Mouse (Mus musculus): Measurements from ENCODE around the gene Ankle1. TPM values are rescaled to one million over a fixed set of nuclear protein-coding genes. Genes with fewer than 3 reads are reported as not detected.

The Ankle1 gene
- polyA plus RNA-seq, 1 experiment, result 13.8 TPM

DNA sequence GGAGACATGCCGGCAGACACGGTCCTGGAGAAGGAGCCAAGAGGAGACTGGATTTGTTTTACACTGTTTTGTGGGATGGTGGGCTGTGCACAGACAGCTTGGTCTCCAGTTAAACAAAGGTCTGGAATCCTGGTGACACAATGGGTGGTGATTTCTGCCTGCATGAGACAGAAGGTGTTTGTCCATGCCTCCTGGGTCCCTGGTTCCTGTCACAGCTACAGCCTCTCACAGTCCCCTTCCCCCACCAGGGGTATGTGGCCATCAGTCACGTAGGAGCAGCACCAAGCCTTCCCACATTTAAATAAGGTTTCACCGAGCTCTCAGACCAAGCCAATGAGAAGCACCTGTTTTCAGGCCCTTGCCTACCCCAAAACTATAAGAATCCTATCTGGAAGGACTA, 45.5 kb downstream of the Ankle1 start:
- 60% methylated on average over 4 of the region's 4 CpGs for WGBS
- Histone ChIP-seq H3K27me3 (ENCODE audit: control insufficient read depth, insufficient read depth, low read length) (no peaks in the 10 kb centered on the region), H3K27ac (ENCODE audit: insufficient read depth, low read depth, low read length) (no peak overlapping the region), H3K4me1 (ENCODE audit: control insufficient read depth, insufficient read depth, insufficient read length, low read length) (no peaks in the 10 kb centered on the region), H3K36me3 (ENCODE audit: control insufficient read depth, insufficient read depth, low read length) (no peaks in the 10 kb centered on the region), H3K4me3 (ENCODE audit: low read depth, low read length) (no peak overlapping the region)
- TF ChIP-seq POLR2A (IDR thresholded peaks at IDR 0.05; ENCODE audit: low read depth, low read length) (no peak), CTCF (IDR thresholded peaks at IDR 0.05; ENCODE audit: extremely low read depth, insufficient read length, insufficient replicate concordance, low read depth, low read length) (no peak)

- Histone ChIP-seq H3K4me3 (ENCODE audit: low read depth, low read length) (no peak overlapping the region), H3K4me1 (ENCODE audit: control insufficient read depth, insufficient read depth, insufficient read length, low read length) (peaks cover 2% of the 10 kb centered on the region; the same call in 1 of the 2 replicates), H3K27ac (ENCODE audit: insufficient read depth, low read depth, low read length) (no peak overlapping the region), H3K36me3 (ENCODE audit: control insufficient read depth, insufficient read depth, low read length) (no peaks in the 10 kb centered on the region), H3K27me3 (ENCODE audit: control insufficient read depth, insufficient read depth, low read length) (no peaks in the 10 kb centered on the region)
- 42% methylated on average over 11 of the region's 11 CpGs for WGBS
- TF ChIP-seq CTCF (IDR thresholded peaks at IDR 0.05; ENCODE audit: extremely low read depth, insufficient read length, insufficient replicate concordance, low read depth, low read length) (no peak), POLR2A (IDR thresholded peaks at IDR 0.05; ENCODE audit: low read depth, low read length) (no peak)
Observed at GRCm38 (mm10) chr8:71451777-71452176, 46.0 kb downstream of the Ankle1 start.

- no peaks in the 10 kb centered on the region for H3K36me3 ChIP-seq (ENCODE audit: control insufficient read depth, insufficient read depth, low read length)
- no peaks in the 10 kb centered on the region for H3K27me3 ChIP-seq (ENCODE audit: control insufficient read depth, insufficient read depth, low read length)
- H3K4me1 ChIP-seq (ENCODE audit: control insufficient read depth, insufficient read depth, insufficient read length, low read length), result peaks cover 6% of the 10 kb centered on the region; the same call in 1 of the 2 replicates
- WGBS, result 78% methylated on average over 2 of the region's 2 CpGs
- TF ChIP-seq POLR2A (IDR thresholded peaks at IDR 0.05; ENCODE audit: low read depth, low read length), result no peak
- no peak for TF ChIP-seq CTCF (IDR thresholded peaks at IDR 0.05; ENCODE audit: extremely low read depth, insufficient read length, insufficient replicate concordance, low read depth, low read length)
- no peak overlapping the region for H3K4me3 ChIP-seq (ENCODE audit: low read depth, low read length)
- no peak overlapping the region for H3K27ac ChIP-seq (ENCODE audit: insufficient read depth, low read depth, low read length)
Observed at GRCm38 (mm10) chr8:71452669-71453068, 46.9 kb downstream of the Ankle1 start.

DNA sequence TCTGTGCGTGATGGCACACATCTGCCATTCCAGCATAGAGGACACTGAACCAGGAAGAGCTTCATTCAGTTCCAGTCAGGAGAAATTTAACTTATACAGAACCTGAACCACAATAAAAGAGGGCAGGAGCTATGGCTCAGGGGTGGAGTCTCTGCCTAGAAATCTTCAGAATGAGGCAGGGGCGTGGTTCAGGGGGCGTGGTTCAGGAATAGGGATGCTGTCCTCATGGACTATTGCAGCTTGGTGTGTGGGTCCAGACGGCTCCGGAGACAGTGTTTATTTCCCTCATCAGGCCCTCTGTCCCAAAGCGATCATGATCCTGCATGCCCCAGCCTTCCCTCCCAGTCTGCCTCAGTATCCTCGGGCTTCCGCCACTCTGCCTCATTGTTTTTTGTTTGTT, 48.9 kb downstream of the Ankle1 start:
- Histone ChIP-seq H3K27me3 (ENCODE audit: control insufficient read depth, insufficient read depth, low read length) (no peaks in the 10 kb centered on the region), H3K4me3 (ENCODE audit: low read depth, low read length) (no peak overlapping the region), H3K4me1 (ENCODE audit: control insufficient read depth, insufficient read depth, insufficient read length, low read length) (peaks cover 6% of the 10 kb centered on the region; the same call in 1 of the 2 replicates), H3K27ac (ENCODE audit: insufficient read depth, low read depth, low read length) (no peak overlapping the region), H3K36me3 (ENCODE audit: control insufficient read depth, insufficient read depth, low read length) (no peaks in the 10 kb centered on the region)
- TF ChIP-seq POLR2A (IDR thresholded peaks at IDR 0.05; ENCODE audit: low read depth, low read length) (no peak), CTCF (IDR thresholded peaks at IDR 0.05; ENCODE audit: extremely low read depth, insufficient read length, insufficient replicate concordance, low read depth, low read length) (no peak)
- 64% methylated on average over 8 of the region's 8 CpGs for WGBS

GRCm38 (mm10) chr8:71456906-71457305, 51.1 kb downstream of the Ankle1 start:
- TF ChIP-seq CTCF (IDR thresholded peaks at IDR 0.05; ENCODE audit: extremely low read depth, insufficient read length, insufficient replicate concordance, low read depth, low read length) (no peak), POLR2A (IDR thresholded peaks at IDR 0.05; ENCODE audit: low read depth, low read length) (no peak)
- H3K4me1 ChIP-seq (ENCODE audit: control insufficient read depth, insufficient read depth, insufficient read length, low read length), result peaks cover 6% of the 10 kb centered on the region; the same call in 1 of the 2 replicates
- WGBS, result 44% methylated on average over 22 of the region's 22 CpGs

GRCm38 (mm10) chr8:71457659-71458270, 52.0 kb downstream of the Ankle1 start:
- Histone ChIP-seq H3K27ac (ENCODE audit: insufficient read depth, low read depth, low read length) (no peak overlapping the region), H3K4me3 (ENCODE audit: low read depth, low read length) (no peak overlapping the region), H3K27me3 (ENCODE audit: control insufficient read depth, insufficient read depth, low read length) (no peaks in the 10 kb centered on the region), H3K4me1 (ENCODE audit: control insufficient read depth, insufficient read depth, insufficient read length, low read length) (peaks cover 6% of the 10 kb centered on the region; the same call in 1 of the 2 replicates), H3K36me3 (ENCODE audit: control insufficient read depth, insufficient read depth, low read length) (no peaks in the 10 kb centered on the region)
- TF ChIP-seq CTCF (IDR thresholded peaks at IDR 0.05; ENCODE audit: extremely low read depth, insufficient read length, insufficient replicate concordance, low read depth, low read length) (no peak), POLR2A (IDR thresholded peaks at IDR 0.05; ENCODE audit: low read depth, low read length) (no peak)
- WGBS, result 85% methylated on average over 20 of the region's 20 CpGs

More at GRCm38 (mm10) chr8:71456906-71457305, 51.1 kb downstream of the Ankle1 start:
- Histone ChIP-seq H3K27ac (ENCODE audit: insufficient read depth, low read depth, low read length) (no peak overlapping the region), H3K4me3 (ENCODE audit: low read depth, low read length) (no peak overlapping the region), H3K27me3 (ENCODE audit: control insufficient read depth, insufficient read depth, low read length) (no peaks in the 10 kb centered on the region), H3K36me3 (ENCODE audit: control insufficient read depth, insufficient read depth, low read length) (no peaks in the 10 kb centered on the region)

Other genes starting within 250 kb of the Ankle1 start
- gene Myo9b, start 133.3 kb upstream of the Ankle1 start, polyA plus RNA-seq (2012; rRNA removed), result 19.9 and 28.1 TPM in 2 replicates
- 2.8 and 4.8 TPM in 2 replicates for gene Haus8, start 133.1 kb upstream of the Ankle1 start, polyA plus RNA-seq (2012; rRNA removed)
- gene Use1, start 39.2 kb upstream of the Ankle1 start, polyA plus RNA-seq (2012; rRNA removed), result 63.7 and 101 TPM in 2 replicates
- 19.7 and 70.3 TPM in 2 replicates for gene Ocel1, start 34.7 kb upstream of the Ankle1 start, polyA plus RNA-seq (2012; rRNA removed)
- 233 and 448 TPM in 2 replicates for gene Nr2f6, start 24.1 kb upstream of the Ankle1 start, polyA plus RNA-seq (2012; rRNA removed)
- gene Ushbp1, start 10.2 kb upstream of the Ankle1 start, polyA plus RNA-seq (2012; rRNA removed), result 5.8 and 7.8 TPM in 2 replicates
- gene Babam1, start 9.1 kb upstream of the Ankle1 start, polyA plus RNA-seq (2012; rRNA removed), result 64.5 and 119 TPM in 2 replicates
- gene Abhd8, start 57.6 kb downstream of the Ankle1 start, polyA plus RNA-seq (2012; rRNA removed), result 17.4 and 26.5 TPM in 2 replicates
- 170 and 172 TPM in 2 replicates for gene Mrpl34, start 58.9 kb downstream of the Ankle1 start, polyA plus RNA-seq (2012; rRNA removed)
- gene Dda1, start 63.2 kb downstream of the Ankle1 start, polyA plus RNA-seq (2012; rRNA removed), result 46.3 and 85.3 TPM in 2 replicates
- gene Ano8, start 80.0 kb downstream of the Ankle1 start, polyA plus RNA-seq (2012; rRNA removed), result 9.0 and 19.8 TPM in 2 replicates
- gene Gtpbp3, start 82.1 kb downstream of the Ankle1 start, polyA plus RNA-seq (2012; rRNA removed), result 18.6 and 25.8 TPM in 2 replicates
- gene Plvap, start 105.7 kb downstream of the Ankle1 start, polyA plus RNA-seq (2012; rRNA removed), result 182 and 329 TPM in 2 replicates
- not detected in 2 replicates for gene Ccdc194, start 119.7 kb downstream of the Ankle1 start, polyA plus RNA-seq (2012; rRNA removed)
- 126 and 242 TPM in 2 replicates for gene Bst2, start 131.4 kb downstream of the Ankle1 start, polyA plus RNA-seq (2012; rRNA removed)
- 180 and 251 TPM in 2 replicates for gene Mvb12a, start 136.9 kb downstream of the Ankle1 start, polyA plus RNA-seq (2012; rRNA removed)
- 0.62 and 3.3 TPM in 2 replicates for gene Tmem221, start 152.9 kb downstream of the Ankle1 start, polyA plus RNA-seq (2012; rRNA removed)
- not detected in 2 replicates for gene Nxnl1, start 160.6 kb downstream of the Ankle1 start, polyA plus RNA-seq (2012; rRNA removed)
- 28.6 and 29.6 TPM in 2 replicates for gene Slc27a1, start 162.9 kb downstream of the Ankle1 start, polyA plus RNA-seq (2012; rRNA removed)
- 174 and 266 TPM in 2 replicates for gene Pgls, start 186.2 kb downstream of the Ankle1 start, polyA plus RNA-seq (2012; rRNA removed)
- 1.7 and 4.5 TPM in 2 replicates for gene Fam129c, start 191.6 kb downstream of the Ankle1 start, polyA plus RNA-seq (2012; rRNA removed)
- gene Colgalt1, start 205.0 kb downstream of the Ankle1 start, polyA plus RNA-seq (2012; rRNA removed), result 52.4 and 59.8 TPM in 2 replicates